Mouse (Mus musculus): Measurements from ENCODE around the gene Ugt1a7c. TPM values are rescaled to one million over a fixed set of nuclear protein-coding genes. Genes with fewer than 3 reads are reported as not detected.

Gene Ugt1a7c
- polyA plus RNA-seq, 1 experiment: not detected

DNA sequence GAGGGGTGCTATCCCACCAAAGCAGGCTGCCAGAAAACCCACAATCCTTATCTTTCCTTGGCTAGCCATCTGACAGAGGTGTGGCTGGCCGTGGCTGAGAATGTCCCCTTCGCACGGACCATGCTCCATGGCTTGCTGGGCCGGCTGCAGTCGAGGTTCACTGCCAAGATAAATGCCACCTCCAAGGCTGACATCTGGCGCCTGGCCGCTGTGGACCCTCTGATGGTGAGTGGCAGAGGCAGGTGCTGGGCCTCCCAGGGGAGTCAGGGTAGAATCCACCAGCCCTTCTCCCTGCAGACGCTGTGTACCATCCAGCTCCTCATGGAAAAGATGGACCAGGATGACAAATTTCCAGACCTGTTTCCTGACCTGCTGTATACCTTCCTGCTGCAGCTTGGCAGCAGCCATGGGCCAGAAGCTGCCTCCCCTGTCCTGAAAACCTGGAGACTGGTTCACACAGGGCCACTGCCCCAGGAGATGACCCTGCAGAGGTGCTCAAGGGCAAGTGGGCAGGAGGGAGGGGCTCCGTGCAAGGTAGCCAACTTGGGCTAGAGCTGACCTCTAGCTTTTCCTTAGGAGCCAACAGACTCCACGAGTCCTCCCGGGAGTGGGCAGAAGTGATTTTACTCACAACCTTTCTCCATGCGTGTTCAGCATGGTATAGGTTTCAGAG is 160.1 kb downstream of the Ugt1a7c start:
- no peak for TF ChIP-seq POLR2A (IDR thresholded peaks at IDR 0.05; ENCODE audit: insufficient read depth, low read depth, low read length)
- no peak for TF ChIP-seq CTCF (IDR thresholded peaks at IDR 0.05; ENCODE audit: insufficient read depth, low read depth, low read length)
- WGBS: 91% methylated on average over 12 of the region's 12 CpGs
- Histone ChIP-seq H3K27ac (ENCODE audit: insufficient read depth, low read depth, low read length) (no peak overlapping the region), H3K4me1 (ENCODE audit: control insufficient read depth, insufficient read depth, low read length) (peaks cover 3% of the 10 kb centered on the region; the same call in 1 of the 2 replicates), H3K4me3 (ENCODE audit: insufficient read depth, low read depth, low read length) (no peak overlapping the region)

DNA sequence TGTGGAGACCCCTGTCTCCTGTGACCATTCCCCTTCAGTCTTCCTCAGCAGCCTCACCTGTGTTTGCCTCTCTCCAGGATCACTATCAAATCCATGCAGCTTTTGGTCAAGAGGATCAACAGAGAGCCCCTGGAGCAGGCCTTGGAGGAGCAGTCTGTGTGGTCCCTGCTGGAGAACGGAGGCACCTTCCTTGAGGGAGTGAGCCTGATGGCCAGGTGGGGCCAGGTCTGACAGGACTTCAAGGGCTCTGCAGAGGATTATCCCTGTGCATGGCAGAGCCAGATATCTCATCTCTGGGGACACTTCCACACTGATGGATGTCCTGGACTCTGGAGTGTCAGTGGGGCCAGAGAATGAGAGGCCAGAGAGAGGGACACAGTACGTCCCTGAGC is 160.6 kb downstream of the Ugt1a7c start:
- WGBS: 60% methylated on average over 2 of the region's 2 CpGs
- no peak overlapping the region for H3K4me3 ChIP-seq (ENCODE audit: insufficient read depth, low read depth, low read length)
- H3K27ac ChIP-seq (ENCODE audit: insufficient read depth, low read depth, low read length): no peak overlapping the region
- TF ChIP-seq CTCF (IDR thresholded peaks at IDR 0.05; ENCODE audit: insufficient read depth, low read depth, low read length): no peak
- H3K4me1 ChIP-seq (ENCODE audit: control insufficient read depth, insufficient read depth, low read length): peaks cover 3% of the 10 kb centered on the region; the same call in 1 of the 2 replicates

DNA sequence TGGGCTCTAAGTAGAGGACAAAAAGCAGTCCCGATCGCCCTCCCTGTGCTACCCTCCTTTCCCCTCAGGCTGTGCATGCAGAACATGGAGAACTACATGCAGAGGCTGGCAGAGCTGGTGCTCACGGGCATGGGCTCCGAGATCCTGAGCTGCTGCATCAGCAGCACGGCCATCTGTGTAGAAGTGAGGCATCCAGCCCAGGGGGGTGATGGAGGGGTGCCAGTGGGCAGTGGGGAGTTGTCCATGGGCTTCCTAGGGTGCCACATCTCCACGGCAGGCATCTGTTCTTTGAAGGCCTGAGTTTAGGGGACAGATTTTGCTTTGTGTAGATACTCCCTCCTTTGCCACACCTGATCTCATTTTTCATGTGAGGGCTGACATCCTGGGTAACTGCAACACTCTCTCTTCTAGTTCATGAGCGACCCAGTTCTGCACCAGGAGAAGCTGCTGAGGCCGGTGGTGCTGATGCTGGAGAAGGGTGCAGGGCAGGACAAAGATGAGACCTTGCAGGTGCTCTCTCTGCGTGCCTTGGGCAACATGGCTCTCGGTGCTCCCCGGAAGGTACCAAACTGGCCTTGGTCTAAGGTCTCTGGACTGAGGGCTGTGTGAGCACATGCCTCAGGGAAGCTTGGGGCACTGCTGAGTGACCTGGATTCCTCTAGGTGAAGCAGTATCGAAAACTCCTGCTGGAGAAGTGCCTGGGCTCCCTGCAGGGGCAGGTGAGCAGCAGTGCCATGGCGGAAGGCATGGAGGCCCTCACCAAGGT is 161.3 kb downstream of the Ugt1a7c start:
- no peak overlapping the region for H3K27ac ChIP-seq (ENCODE audit: insufficient read depth, low read depth, low read length)
- WGBS: 80% methylated on average over 13 of the region's 13 CpGs
- peaks cover 3% of the 10 kb centered on the region; the same call in 1 of the 2 replicates for H3K4me1 ChIP-seq (ENCODE audit: control insufficient read depth, insufficient read depth, low read length)
- no peak overlapping the region for H3K4me3 ChIP-seq (ENCODE audit: insufficient read depth, low read depth, low read length)
- TF ChIP-seq CTCF (IDR thresholded peaks at IDR 0.05; ENCODE audit: insufficient read depth, low read depth, low read length) (no peak), POLR2A (IDR thresholded peaks at IDR 0.05; ENCODE audit: insufficient read depth, low read depth, low read length) (no peak)

DNA sequence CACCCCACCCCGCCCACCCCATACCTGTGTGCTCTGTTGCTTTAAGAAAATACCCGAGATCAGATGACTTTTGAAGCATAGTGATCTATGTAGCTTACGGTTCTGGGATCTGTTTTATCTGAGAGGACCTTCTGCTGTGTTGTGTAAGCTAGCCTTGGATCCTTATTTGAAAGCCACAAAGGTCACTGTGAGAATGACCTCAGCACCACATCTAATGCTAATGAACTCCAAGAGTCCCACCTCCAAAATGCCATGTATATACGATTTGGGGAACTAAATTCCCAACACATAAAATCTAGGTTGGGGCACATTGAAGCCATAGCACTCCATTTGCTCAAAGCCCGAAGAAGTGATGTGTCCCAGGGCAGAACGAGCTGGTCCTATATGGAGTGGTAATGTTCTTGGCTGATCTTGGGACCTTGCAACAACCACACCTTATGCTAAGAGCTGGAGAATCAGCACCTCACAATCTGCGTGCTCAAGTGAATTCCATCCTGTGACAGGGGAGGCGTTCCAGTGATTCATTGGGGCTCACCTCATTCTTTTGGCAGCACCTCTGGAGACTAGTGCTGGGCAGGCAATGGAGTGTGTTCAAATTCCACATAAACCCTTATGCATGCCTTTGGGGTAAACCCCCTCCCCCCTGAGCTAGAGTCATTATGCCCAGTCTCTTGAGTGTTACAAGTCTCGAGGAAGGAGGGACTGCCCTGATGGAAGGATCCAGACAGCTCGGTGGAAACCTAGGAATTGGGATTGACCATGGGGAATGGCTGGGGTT is 162.2 kb downstream of the Ugt1a7c start:
- Histone ChIP-seq H3K27ac (ENCODE audit: insufficient read depth, low read depth, low read length) (no peak overlapping the region), H3K4me1 (ENCODE audit: control insufficient read depth, insufficient read depth, low read length) (peaks cover 3% of the 10 kb centered on the region; the same call in 1 of the 2 replicates), H3K4me3 (ENCODE audit: insufficient read depth, low read depth, low read length) (no peak overlapping the region)
- WGBS: 80% methylated on average over 10 of the region's 10 CpGs
- TF ChIP-seq POLR2A (IDR thresholded peaks at IDR 0.05; ENCODE audit: insufficient read depth, low read depth, low read length): no peak
- no peak for TF ChIP-seq CTCF (IDR thresholded peaks at IDR 0.05; ENCODE audit: insufficient read depth, low read depth, low read length)

DNA sequence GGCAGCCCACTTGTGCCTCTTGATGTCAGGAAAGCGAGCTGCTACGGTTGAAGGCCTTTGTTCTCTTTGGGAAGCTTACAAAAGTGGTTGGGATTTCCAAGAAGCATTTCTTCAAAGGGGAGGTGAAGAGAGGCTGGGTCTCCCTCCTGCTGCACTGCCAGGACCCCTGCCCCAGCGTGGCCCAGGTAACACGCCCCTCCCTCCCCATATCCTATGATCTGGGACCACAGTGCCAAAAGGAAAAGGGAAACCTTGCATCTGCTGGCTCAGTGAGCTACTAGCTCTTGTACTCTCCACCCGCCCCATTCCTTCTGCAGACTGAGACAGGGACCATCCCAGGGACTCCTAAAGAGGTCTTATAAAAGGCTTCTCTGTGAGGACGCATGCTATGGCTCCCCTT is 162.8 kb downstream of the Ugt1a7c start:
- Histone ChIP-seq H3K4me3 (ENCODE audit: insufficient read depth, low read depth, low read length) (no peak overlapping the region), H3K4me1 (ENCODE audit: control insufficient read depth, insufficient read depth, low read length) (peaks cover 6% of the 10 kb centered on the region; the same call in 1 of the 2 replicates), H3K27ac (ENCODE audit: insufficient read depth, low read depth, low read length) (no peak overlapping the region)
- 81% methylated on average over 6 of the region's 6 CpGs for WGBS
- no peak for TF ChIP-seq POLR2A (IDR thresholded peaks at IDR 0.05; ENCODE audit: insufficient read depth, low read depth, low read length)

DNA sequence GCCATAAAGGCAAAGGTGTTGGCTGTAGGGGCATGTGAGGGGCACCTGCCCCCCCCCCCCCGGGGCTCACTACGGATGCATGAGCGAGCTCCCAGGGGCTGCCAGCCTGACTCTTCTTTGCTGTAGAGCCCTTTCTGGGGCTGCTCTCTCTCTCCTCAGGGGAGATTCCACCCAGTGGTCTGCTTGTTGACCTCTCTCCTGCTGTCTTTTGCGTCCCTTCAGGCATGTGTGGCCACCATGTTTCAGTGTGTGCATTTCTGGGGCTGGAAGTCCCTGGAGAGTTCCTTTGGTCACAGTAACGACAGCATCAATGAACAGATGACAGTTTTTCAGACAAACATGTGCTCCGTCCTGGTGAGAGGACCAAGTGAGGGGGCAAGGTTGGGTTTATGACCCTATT is 163.5 kb downstream of the Ugt1a7c start:
- 71% methylated on average over 6 of the region's 6 CpGs for WGBS
- peaks cover 6% of the 10 kb centered on the region; the same call in 1 of the 2 replicates for H3K4me1 ChIP-seq (ENCODE audit: control insufficient read depth, insufficient read depth, low read length)
- TF ChIP-seq CTCF (IDR thresholded peaks at IDR 0.05; ENCODE audit: insufficient read depth, low read depth, low read length) (no peak), POLR2A (IDR thresholded peaks at IDR 0.05; ENCODE audit: insufficient read depth, low read depth, low read length) (no peak)
- no peak overlapping the region for H3K27ac ChIP-seq (ENCODE audit: insufficient read depth, low read depth, low read length)
- H3K4me3 ChIP-seq (ENCODE audit: insufficient read depth, low read depth, low read length): no peak overlapping the region

DNA sequence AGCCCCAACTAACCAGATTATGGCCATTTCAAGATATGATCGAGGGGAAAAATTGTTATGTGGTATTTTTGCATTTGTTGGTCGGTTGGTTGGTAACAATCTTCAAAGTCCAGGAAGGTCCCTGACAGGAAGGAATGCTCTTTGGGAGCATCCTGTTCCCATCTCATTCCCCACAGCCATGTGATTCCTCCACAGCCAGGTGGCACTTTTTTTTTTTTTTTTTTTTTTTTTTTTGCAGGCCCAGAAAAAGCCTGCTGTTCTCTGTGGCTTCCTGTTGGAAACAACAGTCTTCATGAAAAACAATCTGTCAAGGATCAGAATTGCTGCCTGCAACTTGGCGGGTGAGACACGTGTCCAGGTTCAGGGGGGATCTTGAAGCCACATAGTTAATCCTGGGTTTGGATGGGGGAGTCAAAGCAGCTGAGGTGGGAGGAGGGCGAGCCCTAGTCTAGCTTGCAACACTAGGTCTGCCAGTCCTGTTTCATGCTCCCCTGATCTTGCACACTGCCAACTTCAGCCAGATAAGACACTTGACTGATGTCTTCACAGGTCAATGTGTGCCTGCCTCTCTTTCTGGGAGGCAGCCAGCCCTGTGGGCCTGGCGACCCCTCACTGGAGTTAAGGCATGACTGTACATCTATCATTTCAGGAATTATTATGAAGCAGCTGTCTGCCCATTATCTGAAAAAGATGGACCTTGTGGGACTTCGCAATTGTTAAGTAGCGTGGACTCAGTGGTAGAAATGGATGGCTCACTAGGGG is 164.2 kb downstream of the Ugt1a7c start:
- no peak for TF ChIP-seq CTCF (IDR thresholded peaks at IDR 0.05; ENCODE audit: insufficient read depth, low read depth, low read length)
- no peak for TF ChIP-seq POLR2A (IDR thresholded peaks at IDR 0.05; ENCODE audit: insufficient read depth, low read depth, low read length)
- 80% methylated on average over 8 of the region's 8 CpGs for WGBS
- Histone ChIP-seq H3K27ac (ENCODE audit: insufficient read depth, low read depth, low read length) (no peak overlapping the region), H3K4me3 (ENCODE audit: insufficient read depth, low read depth, low read length) (no peak overlapping the region), H3K4me1 (ENCODE audit: control insufficient read depth, insufficient read depth, low read length) (peaks cover 6% of the 10 kb centered on the region; the same call in 1 of the 2 replicates)

DNA sequence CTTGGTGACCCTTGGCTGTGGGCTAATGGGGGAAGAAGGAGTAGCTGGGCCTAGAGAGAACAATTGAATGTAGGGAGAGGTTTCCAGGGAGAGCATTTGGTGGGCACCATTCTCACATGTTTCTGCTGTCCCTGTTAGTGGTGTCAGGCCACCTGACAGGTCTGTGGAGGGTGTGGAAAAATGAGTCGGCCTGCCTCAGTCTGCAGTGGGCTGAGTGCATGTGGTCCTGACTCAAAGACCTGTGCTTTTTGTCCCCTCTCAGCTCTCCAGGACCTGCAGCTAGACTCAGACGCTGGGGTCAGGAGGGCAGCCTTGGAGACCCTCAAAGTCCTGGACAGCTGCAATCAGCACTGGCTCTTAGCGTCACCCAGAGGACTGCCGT is 164.8 kb downstream of the Ugt1a7c start:
- Histone ChIP-seq H3K4me1 (ENCODE audit: control insufficient read depth, insufficient read depth, low read length) (peaks cover 6% of the 10 kb centered on the region; the same call in 1 of the 2 replicates), H3K27ac (ENCODE audit: insufficient read depth, low read depth, low read length) (no peak overlapping the region), H3K4me3 (ENCODE audit: insufficient read depth, low read depth, low read length) (no peak overlapping the region)
- TF ChIP-seq POLR2A (IDR thresholded peaks at IDR 0.05; ENCODE audit: insufficient read depth, low read depth, low read length) (no peak), CTCF (IDR thresholded peaks at IDR 0.05; ENCODE audit: insufficient read depth, low read depth, low read length) (no peak)
- 86% methylated on average over 4 of the region's 4 CpGs for WGBS
